Mouse (Mus musculus) myocyte (in vitro differentiated cells): ENCODE measurements at regions not wholly inside any gene's neighbourhood (a gene's known extent, or its start where the extent isn't known, plus 50 kb on each side); places are given as distances from the start of the nearest gene placed in this dataset.

Experiments used
- H3K27me3 ChIP-seq: one replicate; pipeline ENCODE4 v1.6.1; 2011; ENCODE audit not compliant: control insufficient read depth, insufficient read depth, insufficient read length
- H3K36me3 ChIP-seq: one replicate; pipeline ENCODE4 v1.6.1; 2011; ENCODE audit not compliant: control insufficient read depth, insufficient read depth
- H3K4me2 ChIP-seq: one replicate; pipeline ENCODE4 v1.6.1; 2011; ENCODE audit warnings: low read depth, control low read depth
- H3K4me3 ChIP-seq: one replicate; pipeline ENCODE4 v1.5.1; 2011; ENCODE audit warnings: mild to moderate bottlenecking, control low read depth, moderate library complexity
- H3K79me2 ChIP-seq: one replicate; pipeline ENCODE4 v1.6.1; 2011; ENCODE audit not compliant: control insufficient read depth, insufficient read depth
- H3ac ChIP-seq: one replicate; pipeline ENCODE4 v1.6.1; 2011; ENCODE audit not compliant: control insufficient read depth, insufficient read length
- CEBPB ChIP-seq: IDR thresholded peaks from 2 replicates; pipeline ENCODE4 v1.6.1; 2011; ENCODE audit warnings: mild to moderate bottlenecking, moderate library complexity; ENCODE audit not compliant: poor library complexity, insufficient read depth, severe bottlenecking
- E2F4 ChIP-seq: IDR thresholded peaks from one replicate; pipeline ENCODE4 v1.6.1; 2011; ENCODE audit warnings: mild to moderate bottlenecking, control low read depth, moderate library complexity; ENCODE audit not compliant: insufficient read depth
- MAX ChIP-seq: IDR thresholded peaks from one replicate; pipeline ENCODE4 v1.6.1; 2011; ENCODE audit warnings: low read depth, mild to moderate bottlenecking, control low read depth
- MYOD1 ChIP-seq, 3 experiments: IDR thresholded peaks; one replicate each; pipeline ENCODE4 v1.6.1; 2011; ENCODE audit warnings: control low read depth in 2 of 3, low read depth in 2 of 3, mild to moderate bottlenecking in 2 of 3, moderate library complexity in 1 of 3; ENCODE audit not compliant: insufficient read length in 2 of 3, control insufficient read depth in 1 of 3
- MYOG ChIP-seq, 3 experiments: IDR thresholded peaks; one replicate each; pipeline ENCODE4 v1.6.1; 2011; ENCODE audit warnings: control low read depth in 2 of 3, low read depth in 2 of 3, mild to moderate bottlenecking in 2 of 3; ENCODE audit not compliant: insufficient read length in 2 of 3, control insufficient read depth in 1 of 3, insufficient read depth in 1 of 3
- POLR2A ChIP-seq: IDR thresholded peaks from one replicate; pipeline ENCODE4 v1.6.1; 2011; ENCODE audit warnings: low read depth, mild to moderate bottlenecking, control low read depth, moderate library complexity; ENCODE audit not compliant: insufficient read length
- POLR2AphosphoS2 ChIP-seq: IDR thresholded peaks from one replicate; pipeline ENCODE4 v1.6.1; 2011; ENCODE audit warnings: low read depth, control low read depth; ENCODE audit not compliant: insufficient read length
- REST ChIP-seq: IDR thresholded peaks from one replicate; pipeline ENCODE4 v1.6.1; 2011; ENCODE audit warnings: mild to moderate bottlenecking, control low read depth, moderate library complexity; ENCODE audit not compliant: insufficient read depth, insufficient read length
- SRF ChIP-seq: IDR thresholded peaks from one replicate; pipeline ENCODE4 v1.6.1; 2011; ENCODE audit warnings: low read depth; ENCODE audit not compliant: control insufficient read depth, insufficient read length
- TCF12 ChIP-seq: IDR thresholded peaks from one replicate; pipeline ENCODE4 v1.6.1; 2011; ENCODE audit warnings: mild to moderate bottlenecking, control low read depth; ENCODE audit not compliant: poor library complexity, insufficient read depth, severe bottlenecking
- TCF3 ChIP-seq: IDR thresholded peaks from one replicate; pipeline ENCODE4 v1.6.1; 2011; ENCODE audit warnings: low read depth, control low read depth; ENCODE audit not compliant: insufficient read length
- USF1 ChIP-seq: IDR thresholded peaks from one replicate; pipeline ENCODE4 v1.6.1; 2011; ENCODE audit warnings: low read depth, mild to moderate bottlenecking, control low read depth, moderate library complexity

GRCm38 (mm10) chr14:71249387-71249965 is 649.8 kb upstream of the Fam160b2 start:
- no peaks in the 10 kb centered on the region for H3K79me2 ChIP-seq
- TF ChIP-seq MAX: no peak
- TF ChIP-seq USF1: no peak
- TF ChIP-seq MYOD1 (IDR thresholded peaks at IDR 0.05; ENCODE audit: control insufficient read depth in 1 of 3, insufficient read length in 2 of 3, low read depth in 2 of 3): no peak
- no peak for TF ChIP-seq MYOG (IDR thresholded peaks at IDR 0.05; ENCODE audit: control insufficient read depth in 1 of 3, insufficient read depth in 1 of 3, insufficient read length in 2 of 3, low read depth in 2 of 3)
- no peak for TF ChIP-seq TCF3
- no peak for TF ChIP-seq POLR2AphosphoS2
- TF ChIP-seq SRF: no peak
- no peak for TF ChIP-seq POLR2A
- no peak for TF ChIP-seq REST

GRCm38 (mm10) chr14:71248534-71248933 is 648.9 kb upstream of the Fam160b2 start:
- no peak for TF ChIP-seq CEBPB
- TF ChIP-seq POLR2A: no peak
- TF ChIP-seq TCF12: no peak
- no peak for TF ChIP-seq REST
- TF ChIP-seq TCF3: no peak
- TF ChIP-seq SRF: no peak
- no peak for TF ChIP-seq E2F4
- TF ChIP-seq USF1: no peak
- TF ChIP-seq MYOG (IDR thresholded peaks at IDR 0.05; ENCODE audit: control insufficient read depth in 1 of 3, insufficient read depth in 1 of 3, insufficient read length in 2 of 3, low read depth in 2 of 3): no peak
- no peak for TF ChIP-seq POLR2AphosphoS2
- TF ChIP-seq MYOD1 (IDR thresholded peaks at IDR 0.05; ENCODE audit: control insufficient read depth in 1 of 3, insufficient read length in 2 of 3, low read depth in 2 of 3): no peak
- no peak for TF ChIP-seq MAX
- H3K36me3 ChIP-seq: no peaks in the 10 kb centered on the region
- H3ac ChIP-seq: no peak overlapping the region
- H3K79me2 ChIP-seq: no peaks in the 10 kb centered on the region
- no peak overlapping the region for H3K4me3 ChIP-seq
- H3K27me3 ChIP-seq: no peaks in the 10 kb centered on the region
- no peak overlapping the region for H3K4me2 ChIP-seq

More at GRCm38 (mm10) chr14:71249387-71249965, 649.8 kb upstream of the Fam160b2 start:
- Histone ChIP-seq H3K27me3 (no peaks in the 10 kb centered on the region), H3K4me2 (no peak overlapping the region), H3ac (no peak overlapping the region), H3K36me3 (no peaks in the 10 kb centered on the region), H3K4me3 (no peak overlapping the region)

GRCm38 (mm10) chr14:71241655-71242390 is 642.2 kb upstream of the Fam160b2 start:
- Histone ChIP-seq H3K4me2 (no peak overlapping the region), H3K79me2 (no peaks in the 10 kb centered on the region), H3K4me3 (no peak overlapping the region), H3ac (no peak overlapping the region), H3K27me3 (no peaks in the 10 kb centered on the region), H3K36me3 (no peaks in the 10 kb centered on the region)
- no peak for TF ChIP-seq POLR2A
- no peak for TF ChIP-seq POLR2AphosphoS2
- TF ChIP-seq USF1: no peak
- no peak for TF ChIP-seq TCF12
- TF ChIP-seq MAX: no peak
- no peak for TF ChIP-seq E2F4
- no peak for TF ChIP-seq TCF3
- no peak for TF ChIP-seq REST
- no peak for TF ChIP-seq SRF
- TF ChIP-seq CEBPB: no peak
- no peak for TF ChIP-seq MYOD1 (IDR thresholded peaks at IDR 0.05; ENCODE audit: control insufficient read depth in 1 of 3, insufficient read length in 2 of 3, low read depth in 2 of 3)
- TF ChIP-seq MYOG (IDR thresholded peaks at IDR 0.05; ENCODE audit: control insufficient read depth in 1 of 3, insufficient read depth in 1 of 3, insufficient read length in 2 of 3, low read depth in 2 of 3): no peak

DNA sequence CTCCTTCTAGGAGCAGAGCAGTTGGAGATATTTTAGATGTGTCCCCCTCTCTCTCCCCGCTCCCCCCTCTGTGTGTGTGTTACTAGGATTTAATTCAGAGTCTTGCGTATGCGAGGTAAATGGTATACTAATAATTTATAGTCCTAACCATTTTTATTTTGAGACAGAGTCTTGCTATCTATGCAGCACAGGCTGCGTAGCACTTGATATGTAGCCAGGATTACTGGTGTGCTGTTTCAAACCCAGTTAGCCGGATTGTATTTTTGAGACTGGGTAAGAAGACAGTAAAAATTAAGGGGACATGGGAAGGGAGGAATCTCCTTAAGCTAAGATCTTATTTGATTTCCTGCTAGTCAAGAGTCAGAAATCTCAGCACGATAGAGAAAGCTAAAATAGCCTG is 636.6 kb upstream of the Fam160b2 start:
- H3K79me2 ChIP-seq: no peaks in the 10 kb centered on the region
- H3ac ChIP-seq: no peak overlapping the region
- H3K4me2 ChIP-seq: no peak overlapping the region
- no peak overlapping the region for H3K4me3 ChIP-seq
- H3K36me3 ChIP-seq: no peaks in the 10 kb centered on the region
- H3K27me3 ChIP-seq: no peaks in the 10 kb centered on the region
- TF ChIP-seq MYOD1 (IDR thresholded peaks at IDR 0.05; ENCODE audit: control insufficient read depth in 1 of 3, insufficient read length in 2 of 3, low read depth in 2 of 3) (no peak), TCF12 (no peak), MAX (no peak), TCF3 (no peak)

- no peak overlapping the region for H3K4me2 ChIP-seq
- no peaks in the 10 kb centered on the region for H3K79me2 ChIP-seq
- H3K4me3 ChIP-seq: no peak overlapping the region
- no peak for TF ChIP-seq TCF12
- no peak for TF ChIP-seq TCF3
- TF ChIP-seq SRF: no peak
- no peak for TF ChIP-seq REST
- TF ChIP-seq MAX: no peak
- no peak for TF ChIP-seq USF1
- TF ChIP-seq E2F4: no peak
- TF ChIP-seq POLR2A: no peak
- no peak for TF ChIP-seq POLR2AphosphoS2
- no peaks in the 10 kb centered on the region for H3K27me3 ChIP-seq
- H3ac ChIP-seq: no peak overlapping the region
- H3K36me3 ChIP-seq: no peaks in the 10 kb centered on the region
These were observed 635.3 kb upstream of the Fam160b2 start for GRCm38 (mm10) chr14:71234900-71235299.
